Mouse (Mus musculus) lung, postnatal 0 days (tissue): ENCODE measurements around the gene P4ha2. TPM values are rescaled to one million over a fixed set of nuclear protein-coding genes. Genes with fewer than 3 reads are reported as not detected.

ENCODE experiments used
- ATAC-seq: fragments of 200-750 bp; cut with Nextera tagmentation; 2 replicates; pipeline ENCODE4 v1.8.0; 2017; ENCODE audit warnings: moderate library complexity
- DNase-seq: peaks from one replicate; pipeline ENCODE4 v3.0.0-alpha.2; 2016; ENCODE audit warnings: low spot score
- H3K27ac ChIP-seq: fragments of 300-500 bp; sonication (generic); 2 replicates; pipeline ENCODE4 v1.5.1; 2014; ENCODE audit warnings: antibody characterized with exemption, mild to moderate bottlenecking, low read length, mixed read lengths
- H3K27me3 ChIP-seq: fragments of 300-500 bp; sonication (generic); replicated peaks from 2 replicates; pipeline ENCODE4 v1.6.1; 2014; ENCODE audit warnings: low read length, mixed read lengths; ENCODE audit not compliant: insufficient read depth
- H3K36me3 ChIP-seq: fragments of 300-500 bp; sonication (generic); 2 replicates; pipeline ENCODE4 v1.6.1; 2014; ENCODE audit warnings: low read length, mixed read lengths; ENCODE audit not compliant: insufficient read depth
- H3K4me1 ChIP-seq: fragments of 300-500 bp; sonication (generic); 2 replicates; pipeline ENCODE4 v1.6.1; 2014; ENCODE audit warnings: antibody characterized with exemption, low read depth, low read length, mixed read lengths; ENCODE audit not compliant: insufficient read depth
- H3K4me2 ChIP-seq: fragments of 300-500 bp; sonication (generic); replicated peaks from 2 replicates; pipeline ENCODE4 v1.6.1; 2014; ENCODE audit warnings: low read depth, mild to moderate bottlenecking, low read length, moderate library complexity, mixed read lengths
- H3K4me3 ChIP-seq: fragments of 300-500 bp; sonication (generic); 2 replicates; pipeline ENCODE4 v1.5.1; 2014; ENCODE audit warnings: low read depth, low read length
- H3K9ac ChIP-seq: fragments of 300-500 bp; sonication (generic); replicated peaks from 2 replicates; pipeline ENCODE4 v1.6.1; 2014; ENCODE audit warnings: low read depth, mild to moderate bottlenecking
- H3K9me3 ChIP-seq: fragments of 300-500 bp; sonication (generic); 2 replicates; pipeline ENCODE4 v1.6.1; 2016; ENCODE audit warnings: low read length, mixed read lengths
- CTCF ChIP-seq: IDR thresholded peaks from 2 replicates; pipeline ENCODE4 v1.5.1; 2016; ENCODE audit warnings: antibody characterized with exemption, mild to moderate bottlenecking
- EP300 ChIP-seq: IDR thresholded peaks from 2 replicates; pipeline ENCODE4 v1.6.1; 2016; ENCODE audit warnings: antibody characterized with exemption, mild to moderate bottlenecking, control low read depth
- WGBS: fragments of 180-500 bp; shearing (Covaris S2); extraction: QIAGEN DNeasy Blood & Tissue Kit; methylation state at CpG from one replicate; pipeline ENCODE4 v1.1.7; 2014; 5-methylcytosine and 5-hydroxymethylcytosine counted together
- polyA plus RNA-seq: library from polyadenylated mRNA; unstranded; fragments of >200 nt; fragmentation: Nextera tagmentation; extraction: Ambion mirVana; gene quantifications from 2 replicates; pipeline ENCODE4 v1.2.1, GENCODE M21; 2015

Gene P4ha2
- polyA plus RNA-seq, 1 experiment from 2014 or later: 26.5 TPM

DNA sequence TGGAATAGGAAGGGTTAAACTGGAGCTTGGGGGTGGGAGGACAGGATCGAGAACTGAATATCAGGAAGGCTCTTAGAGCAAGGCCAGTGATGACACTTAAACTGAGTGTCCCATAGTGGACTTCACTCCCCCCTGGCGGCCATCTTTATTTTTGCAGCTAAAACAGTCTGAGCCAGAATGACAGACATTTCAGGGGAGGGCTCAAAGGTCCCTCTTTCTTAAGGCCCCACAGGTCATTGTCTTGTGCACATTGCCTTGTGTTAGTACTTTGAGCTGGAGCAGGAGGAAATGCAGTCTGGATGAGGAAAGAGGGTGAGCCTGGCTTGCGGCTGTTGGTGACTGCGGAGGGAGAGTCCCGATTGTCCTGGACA is 11.0 kb upstream of the P4ha2 start:
- Histone ChIP-seq H3K27me3 (no peaks in the 10 kb centered on the region), H3K9ac (no peak overlapping the region), H3K4me3 (no peak overlapping the region), H3K4me2 (no peak overlapping the region), H3K36me3 (no peaks in the 10 kb centered on the region), H3K27ac (no peak overlapping the region), H3K9me3 (no peaks in the 10 kb centered on the region), H3K4me1 (no peaks in the 10 kb centered on the region)
- DNase-seq (peak; percentile 72), ATAC-seq (peak; percentile 63)
- 54% methylated on average over 5 of the region's 5 CpGs for WGBS
- TF ChIP-seq EP300 (no peak), CTCF (peak; percentile 83)

DNA sequence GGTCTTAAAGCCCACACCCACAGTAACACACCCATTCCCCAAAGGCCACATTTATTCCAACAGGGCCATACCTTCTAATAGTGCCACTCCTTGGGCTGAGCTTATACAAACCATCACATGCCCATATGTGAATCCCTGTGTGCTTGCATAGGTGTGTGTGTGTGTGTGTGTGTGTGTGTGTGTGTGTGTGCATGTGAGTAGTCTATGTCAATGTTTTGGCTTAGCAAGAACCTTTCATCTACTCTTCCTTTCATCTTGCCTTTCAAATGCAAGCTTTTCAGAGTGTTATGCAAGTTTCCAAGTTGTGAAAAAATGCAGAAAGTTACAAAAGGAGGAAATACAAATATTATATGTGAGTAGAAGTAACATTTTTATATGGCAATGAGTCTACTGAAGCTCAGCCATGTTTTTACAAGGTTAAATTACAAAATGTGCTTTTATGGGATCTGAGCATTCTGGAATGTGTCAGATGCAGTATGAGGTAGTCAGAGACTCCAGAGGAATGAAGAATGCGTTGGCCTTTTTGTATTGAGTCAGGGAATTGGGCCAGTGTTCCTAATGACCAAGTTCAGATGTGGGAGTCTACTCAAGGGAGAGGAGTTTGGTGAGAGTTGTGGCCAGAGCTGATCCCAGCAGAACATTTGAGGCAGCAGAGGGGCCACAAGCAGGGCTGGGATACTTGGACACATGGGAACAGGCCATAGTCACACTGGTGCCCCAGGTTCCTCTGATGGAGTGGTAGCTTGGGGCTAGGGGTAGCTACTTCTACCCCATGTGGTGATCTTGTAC is 9.6 kb upstream of the P4ha2 start:
- TF ChIP-seq CTCF (no peak), EP300 (no peak)
- Histone ChIP-seq H3K4me3 (no peak overlapping the region), H3K27me3 (no peaks in the 10 kb centered on the region), H3K9ac (no peak overlapping the region), H3K4me2 (no peak overlapping the region), H3K9me3 (no peaks in the 10 kb centered on the region), H3K4me1 (no peaks in the 10 kb centered on the region), H3K36me3 (no peaks in the 10 kb centered on the region), H3K27ac (no peak overlapping the region)
- WGBS: 76% methylated on average over 1 of the region's 1 CpGs
- no peak for ATAC-seq
- no peak for DNase-seq

DNA sequence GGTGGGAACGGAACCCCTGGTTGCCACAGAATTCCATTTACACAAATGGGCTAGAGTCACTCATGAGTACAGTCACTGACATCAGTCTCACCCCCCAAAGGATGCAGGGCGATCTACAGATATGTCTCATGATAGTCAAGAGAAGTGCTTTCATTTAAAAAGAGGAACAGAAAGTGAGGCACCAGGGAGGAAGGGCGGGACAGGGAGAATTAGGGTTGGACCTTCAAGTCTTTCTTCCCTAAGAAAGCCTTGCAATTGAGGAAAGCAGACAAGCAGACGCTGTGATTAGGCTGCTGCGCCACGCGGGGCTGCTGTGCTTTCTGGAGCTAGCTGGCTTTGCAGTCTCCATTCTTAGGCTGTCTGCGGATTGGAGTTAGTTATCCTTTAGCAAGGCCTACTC is 8.2 kb upstream of the P4ha2 start:
- Histone ChIP-seq H3K9ac (no peak overlapping the region), H3K27ac (no peak overlapping the region), H3K4me1 (no peaks in the 10 kb centered on the region), H3K36me3 (no peaks in the 10 kb centered on the region), H3K9me3 (no peaks in the 10 kb centered on the region), H3K27me3 (no peaks in the 10 kb centered on the region), H3K4me2 (no peak overlapping the region), H3K4me3 (no peak overlapping the region)
- DNase-seq: peak; percentile 41
- WGBS: 64% methylated on average over 8 of the region's 8 CpGs
- TF ChIP-seq EP300 (no peak), CTCF (no peak)
- ATAC-seq: no peak

DNA sequence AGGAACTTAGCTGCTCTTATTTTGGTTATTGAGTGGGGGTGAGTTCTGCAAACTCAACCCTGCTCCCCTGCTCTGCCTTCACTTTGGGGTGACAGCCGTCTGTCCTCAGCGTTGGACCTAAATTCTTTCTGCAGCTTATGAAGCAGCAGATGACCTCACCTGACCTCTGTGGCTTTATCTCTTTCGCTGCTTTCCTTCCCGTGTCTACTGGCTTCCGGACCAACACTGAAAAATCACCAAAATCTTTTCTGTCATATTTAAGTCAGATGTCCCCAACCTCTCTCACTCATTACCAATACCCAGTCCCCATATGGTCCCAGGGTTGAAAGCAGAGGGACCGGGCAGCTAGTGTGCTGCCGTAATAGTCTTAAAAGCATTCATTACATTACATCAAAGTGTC is 7.7 kb upstream of the P4ha2 start:
- no peaks in the 10 kb centered on the region for H3K9me3 ChIP-seq
- H3K4me2 ChIP-seq: no peak overlapping the region
- no peak overlapping the region for H3K4me3 ChIP-seq
- H3K27ac ChIP-seq: no peak overlapping the region
- no peaks in the 10 kb centered on the region for H3K27me3 ChIP-seq
- DNase-seq: no peak
- WGBS: 45% methylated on average over 7 of the region's 7 CpGs
- no peak overlapping the region for H3K9ac ChIP-seq
- no peaks in the 10 kb centered on the region for H3K36me3 ChIP-seq
- no peak for ATAC-seq
- TF ChIP-seq EP300 (no peak), CTCF (no peak)
- no peaks in the 10 kb centered on the region for H3K4me1 ChIP-seq

DNA sequence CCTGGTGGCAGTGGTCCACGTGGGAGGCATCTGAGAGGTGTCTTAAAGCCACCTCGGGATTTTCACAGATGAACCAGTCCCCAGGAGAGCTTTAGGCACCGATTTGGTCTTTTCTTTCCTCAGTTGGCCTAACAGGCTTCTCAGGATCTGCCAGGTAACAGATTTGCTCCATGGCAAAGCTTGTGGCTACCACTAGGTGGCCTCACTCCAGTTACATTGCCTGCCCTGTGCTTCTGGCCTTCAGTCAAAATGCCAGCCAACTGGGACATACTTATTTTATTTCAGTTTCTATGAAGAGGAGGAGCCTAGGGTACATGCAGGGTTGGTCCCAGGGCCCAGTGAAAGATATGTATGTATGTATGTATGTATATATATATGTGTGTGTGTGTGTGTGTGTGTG is 6.9 kb upstream of the P4ha2 start:
- H3K36me3 ChIP-seq: no peaks in the 10 kb centered on the region
- no peak overlapping the region for H3K27ac ChIP-seq
- ATAC-seq: peak; percentile 41; the same call in 1 of the 2 replicates
- H3K4me3 ChIP-seq: no peak overlapping the region
- H3K9me3 ChIP-seq: no peaks in the 10 kb centered on the region
- H3K9ac ChIP-seq: no peak overlapping the region
- DNase-seq: peak; percentile 78
- TF ChIP-seq CTCF (peak; percentile 84), EP300 (no peak)
- no peaks in the 10 kb centered on the region for H3K27me3 ChIP-seq
- no peak overlapping the region for H3K4me2 ChIP-seq
- no peaks in the 10 kb centered on the region for H3K4me1 ChIP-seq
- 8% methylated on average over 3 of the region's 3 CpGs for WGBS

DNA sequence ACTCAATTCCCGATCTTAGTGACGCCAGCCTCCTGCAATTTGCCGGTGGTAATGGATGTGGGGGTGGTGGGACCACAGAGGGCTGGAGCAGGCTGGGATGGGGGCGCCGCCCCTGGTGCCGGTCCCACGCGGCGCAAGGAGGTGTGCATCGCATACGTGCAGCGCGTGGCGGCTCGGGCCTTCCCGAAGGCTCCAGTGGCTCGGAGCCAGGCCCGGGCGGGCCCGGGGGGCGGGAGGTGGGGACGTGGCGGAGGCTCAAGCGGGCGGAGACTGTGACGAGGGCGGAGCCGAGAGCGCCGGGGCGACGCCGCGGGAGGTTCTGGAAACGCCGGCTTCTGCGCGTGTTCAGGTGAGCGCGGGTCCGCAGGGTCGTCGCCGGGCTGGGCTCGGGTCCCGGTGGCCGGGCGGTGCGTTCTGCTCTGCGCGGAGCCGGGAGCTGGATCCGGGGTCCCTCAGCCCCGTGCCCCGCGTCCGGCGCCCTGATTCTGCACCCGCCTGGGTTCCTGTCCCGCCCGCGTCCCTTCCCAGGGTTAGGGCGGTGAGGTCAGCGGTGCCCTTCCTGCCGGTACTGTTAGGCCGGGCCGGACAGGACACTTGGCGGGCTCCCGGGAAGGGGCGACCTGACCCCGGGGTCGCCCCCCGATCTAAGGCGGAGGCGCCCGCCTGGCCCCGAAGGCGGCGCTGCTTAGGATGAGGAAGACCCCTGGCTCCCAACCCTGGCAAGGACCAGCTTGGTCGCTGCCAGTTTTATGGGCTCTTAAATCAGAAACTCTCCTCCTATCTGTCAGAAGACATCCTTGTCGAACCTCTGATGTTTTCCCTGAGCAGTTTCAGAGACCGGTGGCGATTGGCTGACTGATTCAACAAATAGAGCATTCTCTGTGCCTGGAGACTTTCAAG is 1.0 kb downstream of the P4ha2 start:
- H3K9me3 ChIP-seq: no peaks in the 10 kb centered on the region
- 2% methylated on average over 61 of the region's 83 CpGs for WGBS
- H3K4me3 ChIP-seq: peak overlapping the region; percentile 69
- DNase-seq (peak; percentile 84), ATAC-seq (peak; percentile 95)
- TF ChIP-seq CTCF (no peak), EP300 (no peak)
- H3K4me1 ChIP-seq: 0 out of 2 replicates have a peak, but pooled peaks cover 4% of the 10 kb centered on the region
- H3K9ac ChIP-seq: peak overlapping the region; percentile 66
- H3K36me3 ChIP-seq: no peaks in the 10 kb centered on the region
- H3K27ac ChIP-seq: no peak overlapping the region
- H3K27me3 ChIP-seq: no peaks in the 10 kb centered on the region
- peak overlapping the region; percentile 83 for H3K4me2 ChIP-seq
